Mouse (Mus musculus): Measurements from ENCODE around the gene Kcnn3.
A peak's percentile ranks its signal among the peaks of the same experiment; 100 is the strongest.

The Kcnn3 gene

GRCm38 (mm10) chr3:89520618-89521502 lies 896 bp downstream of the Kcnn3 start:
- DNase-seq = peak; percentile 46

DNA sequence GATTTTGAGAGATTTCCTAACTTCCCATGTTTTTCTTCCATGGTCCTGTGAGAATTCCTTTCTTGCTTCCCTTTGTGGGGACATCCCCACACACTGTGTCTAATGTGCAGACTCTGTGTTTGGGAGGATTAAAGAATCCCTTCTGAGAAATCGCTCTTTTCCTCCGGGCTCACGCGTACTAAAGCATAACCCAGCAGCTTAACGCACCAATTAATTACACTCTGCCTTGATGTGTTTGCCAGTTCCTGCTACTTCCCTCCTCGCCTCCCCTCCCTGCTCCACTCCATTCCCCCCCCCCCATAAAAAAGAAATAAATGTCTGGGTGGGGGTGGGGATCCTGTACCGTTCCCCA lies 1.5 kb downstream of the Kcnn3 start:
- DNase-seq = no peak

DNA sequence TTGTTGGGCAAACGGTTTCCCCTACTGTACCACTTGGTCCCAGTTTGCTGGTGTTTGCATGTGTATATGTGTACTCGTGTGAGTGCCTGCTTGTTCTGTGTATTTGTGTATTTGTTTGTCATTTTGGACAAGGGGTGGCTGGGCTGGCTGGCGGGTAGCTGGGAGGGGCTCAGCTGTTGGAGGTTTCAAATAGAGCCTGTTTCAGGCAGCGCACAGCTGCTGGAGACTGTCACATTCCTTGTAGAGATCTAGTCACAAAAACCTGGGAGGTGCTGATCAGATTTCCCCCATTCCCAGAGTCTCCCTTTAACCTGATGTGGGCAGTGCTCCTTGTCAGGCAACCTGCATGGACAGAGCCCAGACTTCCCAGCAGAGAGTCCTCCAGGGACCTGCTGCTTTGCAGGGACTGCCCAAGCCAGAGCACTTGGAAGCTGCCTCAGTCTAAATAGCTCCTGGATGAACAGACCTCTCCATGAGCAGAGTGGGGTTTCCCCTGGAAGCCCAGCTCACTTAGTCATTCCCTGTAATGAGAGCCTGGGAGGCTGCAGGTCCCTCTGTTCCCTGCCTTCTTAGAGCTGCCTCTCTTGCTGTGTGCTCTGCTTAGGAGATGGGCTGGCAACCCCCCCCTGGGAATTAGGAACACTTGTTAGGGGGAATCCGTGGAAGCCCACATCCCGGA lies 2.6 kb downstream of the Kcnn3 start:
- DNase-seq = no peak

GRCm38 (mm10) chr3:89526298-89527090 lies 6.5 kb downstream of the Kcnn3 start:
- no peak for DNase-seq

- no peak for DNase-seq
These were observed 9.8 kb downstream of the Kcnn3 start for GRCm38 (mm10) chr3:89529796-89530195.

- DNase-seq = no peak
These were observed 14.7 kb downstream of the Kcnn3 start for GRCm38 (mm10) chr3:89534566-89535097.

GRCm38 (mm10) chr3:89535147-89535546 lies 15.2 kb downstream of the Kcnn3 start:
- DNase-seq = no peak

GRCm38 (mm10) chr3:89539036-89539739 lies 19.2 kb downstream of the Kcnn3 start:
- no peak for DNase-seq

DNA sequence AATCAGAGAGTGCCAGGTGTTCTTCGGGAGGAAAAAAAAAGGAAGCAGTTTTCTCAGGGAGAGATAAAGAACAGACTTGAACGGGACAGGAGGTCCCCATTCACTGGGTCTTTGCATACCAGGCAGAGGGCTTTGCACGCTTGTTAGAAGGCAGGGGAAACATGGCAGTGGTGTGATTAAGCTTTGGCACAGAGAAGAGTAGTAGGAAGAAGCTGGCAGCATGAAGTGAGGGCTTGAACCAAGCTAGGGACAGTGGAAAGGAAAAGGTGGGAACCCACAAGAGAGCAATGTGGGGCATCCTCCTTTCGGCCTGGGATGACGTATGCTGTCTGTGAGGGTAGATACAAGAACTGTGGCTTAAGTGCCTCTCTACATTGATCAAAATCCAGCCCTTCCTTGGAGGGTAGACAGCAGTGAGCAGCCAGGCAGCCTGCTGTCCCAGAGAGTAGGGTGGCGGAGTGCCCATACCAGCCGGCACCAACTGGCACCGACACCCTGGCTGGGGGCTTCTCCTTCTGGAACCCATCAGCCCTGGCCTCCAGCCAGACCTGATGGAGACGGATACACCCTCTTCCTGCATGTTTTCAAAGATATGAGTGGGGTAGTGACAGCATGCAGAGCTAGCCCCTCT lies 19.9 kb downstream of the Kcnn3 start:
- peak; percentile 67 for DNase-seq

DNA sequence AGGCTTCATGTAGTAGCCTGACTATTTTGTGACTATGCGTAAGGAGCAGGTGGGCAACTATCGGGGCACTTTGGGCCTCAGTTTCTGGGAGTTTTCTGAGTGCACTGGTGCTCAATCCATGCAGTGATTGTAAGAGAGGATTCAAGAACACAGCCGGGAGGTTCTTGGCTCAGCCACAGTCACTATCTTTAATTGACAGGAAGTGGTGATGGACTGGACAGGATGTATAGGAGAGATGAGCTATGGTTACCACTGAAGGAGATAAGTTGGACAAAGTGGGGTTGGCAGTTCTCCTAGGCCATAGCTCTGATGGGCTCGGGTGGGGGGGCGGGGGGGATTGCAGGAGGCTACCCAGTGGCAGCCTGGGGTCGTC lies 20.4 kb downstream of the Kcnn3 start:
- no peak for DNase-seq

DNA sequence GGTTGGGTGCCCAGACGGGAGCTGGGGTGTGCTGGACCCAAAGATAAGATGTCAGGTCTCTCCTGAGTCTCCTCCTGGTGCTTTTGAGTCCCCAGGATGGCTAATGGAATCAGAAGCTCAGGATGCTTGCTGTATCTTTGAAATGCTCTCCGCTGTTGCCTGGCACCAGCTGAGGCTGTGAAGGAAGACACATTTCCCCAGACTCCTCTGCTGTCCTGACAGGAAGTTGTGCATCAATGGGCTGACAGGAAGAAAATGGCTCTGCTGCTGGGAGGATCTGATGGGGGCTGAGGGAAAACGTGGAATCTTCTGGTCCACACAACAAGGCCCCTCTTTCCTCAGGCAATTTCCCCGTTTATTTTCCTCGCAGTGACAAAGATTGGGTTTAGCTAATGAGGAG lies 27.0 kb downstream of the Kcnn3 start:
- peak; percentile 23 for DNase-seq

- no peak for DNase-seq
These were observed 28.8 kb downstream of the Kcnn3 start for GRCm38 (mm10) chr3:89548805-89549204.

DNA sequence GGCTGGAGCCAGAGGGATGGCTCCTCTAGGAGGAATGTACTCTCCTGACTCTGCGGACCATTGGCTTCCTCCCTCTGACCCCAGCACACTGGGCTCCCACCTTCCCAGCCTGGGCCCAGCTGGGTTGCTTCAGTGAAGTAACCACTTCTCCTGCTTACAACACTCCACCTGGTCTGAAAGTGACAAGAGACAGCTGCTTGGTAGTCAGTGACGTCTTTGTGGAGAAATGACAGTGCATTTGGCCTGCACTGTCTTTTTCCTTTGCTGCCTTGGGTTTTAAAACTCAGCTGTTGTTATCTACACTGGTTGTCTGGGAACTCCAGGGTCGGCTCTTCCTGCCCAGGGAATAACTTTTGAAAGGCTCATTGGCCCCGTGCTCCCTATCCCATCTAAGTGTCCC lies 29.5 kb downstream of the Kcnn3 start:
- no peak for DNase-seq

DNA sequence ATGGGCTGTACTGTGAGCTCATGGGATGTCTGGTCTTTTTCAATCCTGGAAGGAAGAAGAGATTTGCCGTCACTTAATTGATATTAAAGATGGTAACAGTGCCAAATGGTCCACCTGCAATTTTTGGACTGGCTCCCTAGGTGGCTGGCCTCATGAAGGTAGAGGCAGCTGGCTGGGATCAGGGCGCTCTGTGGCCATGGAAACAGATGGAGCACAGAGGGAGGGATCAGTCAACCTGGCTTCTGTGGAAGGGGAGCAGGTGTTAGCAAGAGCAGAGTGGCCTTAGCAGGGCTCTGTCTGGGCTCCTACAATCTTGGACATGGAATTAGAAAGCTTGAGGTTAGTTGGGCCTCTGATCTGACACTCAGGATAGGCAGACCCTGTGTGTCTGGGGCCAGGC lies 31.9 kb downstream of the Kcnn3 start:
- no peak for DNase-seq

DNA sequence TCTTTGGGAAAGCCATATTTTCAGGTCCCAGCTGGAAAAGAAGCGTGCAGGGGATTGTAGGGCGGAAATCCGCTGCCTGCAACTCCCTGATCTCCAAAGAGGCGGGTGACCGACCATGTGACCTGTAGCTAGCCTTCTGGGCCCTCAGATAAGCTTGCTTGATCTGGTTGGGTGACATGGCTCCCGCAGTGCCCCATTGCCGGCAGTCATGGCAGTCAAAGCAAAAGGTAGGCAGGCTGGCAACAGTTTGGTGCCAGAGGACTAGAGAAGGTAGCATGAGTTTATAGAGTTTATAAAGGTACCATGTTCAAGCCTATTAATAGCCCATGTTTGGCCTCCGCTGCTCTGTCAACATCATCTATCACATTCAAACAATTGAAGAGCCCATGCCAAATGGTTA lies 33.5 kb downstream of the Kcnn3 start:
- DNase-seq = no peak

GRCm38 (mm10) chr3:89553946-89554345 lies 34.0 kb downstream of the Kcnn3 start:
- no peak for DNase-seq

DNA sequence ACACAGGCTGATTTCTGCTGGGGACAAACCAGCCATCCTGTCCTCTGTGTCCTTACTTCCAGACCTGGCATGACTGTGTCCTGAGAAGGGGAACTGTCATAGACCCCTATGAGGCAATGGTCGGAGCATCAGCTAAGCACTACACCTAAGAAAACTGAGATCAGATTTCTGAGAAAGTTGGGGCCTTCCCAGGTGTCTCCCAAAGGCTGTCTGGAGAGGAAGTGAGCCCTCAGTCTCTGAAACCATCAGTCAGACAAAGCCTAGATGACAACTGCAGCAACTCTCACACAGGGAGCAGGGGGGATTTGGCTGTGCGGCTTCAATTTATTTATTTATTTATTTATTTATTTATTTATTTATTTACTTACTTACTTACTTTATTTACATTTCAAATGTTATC lies 34.6 kb downstream of the Kcnn3 start:
- no peak for DNase-seq

- DNase-seq = no peak
These were observed 37.8 kb downstream of the Kcnn3 start for GRCm38 (mm10) chr3:89557811-89558210.

GRCm38 (mm10) chr3:89558972-89559910 lies 39.3 kb downstream of the Kcnn3 start:
- DNase-seq = no peak

DNA sequence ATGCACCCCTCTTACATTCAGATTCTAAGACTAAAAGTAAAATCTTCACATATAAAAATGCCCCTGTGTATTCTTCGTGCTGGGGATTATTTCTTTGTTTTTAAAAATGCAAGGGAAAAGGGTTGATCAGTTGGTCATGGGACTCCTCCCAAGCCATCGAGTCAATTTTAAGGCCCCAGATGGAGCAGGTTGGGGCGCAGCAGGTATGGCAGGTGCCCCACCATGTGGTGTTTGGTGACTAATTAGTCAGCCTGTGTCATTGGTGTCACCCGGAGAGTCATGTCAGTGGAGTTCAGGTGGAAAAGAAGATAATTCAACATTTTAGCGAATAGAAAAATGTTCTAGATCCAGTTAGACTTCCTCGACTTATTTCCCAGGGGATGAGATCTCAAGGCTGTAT lies 41.4 kb downstream of the Kcnn3 start:
- no peak for DNase-seq

- DNase-seq = no peak
These were observed 45.4 kb downstream of the Kcnn3 start for GRCm38 (mm10) chr3:89565371-89565770.
